Mouse (Mus musculus) kidney, embryonic 16.5 days (tissue): ENCODE data around the gene Ifngr2. TPM values are rescaled to one million over a fixed set of nuclear protein-coding genes. Genes with fewer than 3 reads are reported as not detected.

Experiments used
- ATAC-seq: fragments of 200-750 bp; cut with Nextera tagmentation; 2 replicates; pipeline ENCODE4 v1.8.0; 2017; ENCODE audit warnings: moderate TSS enrichment; ENCODE audit not compliant: low FRiP score, low TSS enrichment
- H3K27ac ChIP-seq: fragments of 300-500 bp; sonication (generic); 2 replicates; pipeline ENCODE4 v1.5.1; 2014; ENCODE audit warnings: low read length
- H3K27me3 ChIP-seq: fragments of 300-500 bp; sonication (generic); 2 replicates; pipeline ENCODE4 v1.6.1; 2014; ENCODE audit warnings: low read length, control low read depth, mixed read lengths; ENCODE audit not compliant: insufficient read depth
- H3K36me3 ChIP-seq: fragments of 300-500 bp; sonication (generic); 2 replicates; pipeline ENCODE4 v1.6.1; 2014; ENCODE audit warnings: low read length, control low read depth, mixed read lengths; ENCODE audit not compliant: insufficient read depth
- H3K4me1 ChIP-seq: fragments of 300-500 bp; sonication (generic); 2 replicates; pipeline ENCODE4 v1.6.1; 2014; ENCODE audit warnings: low read length, control low read depth, mixed read lengths; ENCODE audit not compliant: insufficient read depth
- H3K4me2 ChIP-seq: fragments of 300-500 bp; sonication (generic); replicated peaks from 2 replicates; pipeline ENCODE4 v1.6.1; 2014; ENCODE audit warnings: low read depth, low read length
- H3K4me3 ChIP-seq: fragments of 300-500 bp; sonication (generic); 2 replicates; pipeline ENCODE4 v1.5.1; 2014; ENCODE audit warnings: mild to moderate bottlenecking, low read length
- H3K9ac ChIP-seq: fragments of 300-500 bp; sonication (generic); replicated peaks from 2 replicates; pipeline ENCODE4 v1.6.1; 2014; ENCODE audit warnings: low read length
- H3K9me3 ChIP-seq: fragments of 300-500 bp; sonication (generic); 2 replicates; pipeline ENCODE4 v1.6.1; 2016; ENCODE audit warnings: low read length, control low read depth
- WGBS: fragments of 180-500 bp; shearing (Covaris S2); extraction: QIAGEN DNeasy Blood & Tissue Kit; methylation state at CpG from one replicate; pipeline ENCODE4 v1.1.7; 2014; 5-methylcytosine and 5-hydroxymethylcytosine counted together
- microRNA-seq: library from miRNA; unstranded; fragments of <30 nt; microRNA quantifications from one replicate; pipeline ENCODE4, GENCODE M21; 2016
- polyA plus RNA-seq: library from polyadenylated mRNA; unstranded; fragments of >200 nt; fragmentation: Nextera tagmentation; extraction: Ambion mirVana; gene quantifications from 2 replicates; pipeline ENCODE4 v1.2.1, GENCODE M21; 2015

Gene Ifngr2
- polyA plus RNA-seq, 1 experiment from 2014 or later, result 52.7 TPM

DNA sequence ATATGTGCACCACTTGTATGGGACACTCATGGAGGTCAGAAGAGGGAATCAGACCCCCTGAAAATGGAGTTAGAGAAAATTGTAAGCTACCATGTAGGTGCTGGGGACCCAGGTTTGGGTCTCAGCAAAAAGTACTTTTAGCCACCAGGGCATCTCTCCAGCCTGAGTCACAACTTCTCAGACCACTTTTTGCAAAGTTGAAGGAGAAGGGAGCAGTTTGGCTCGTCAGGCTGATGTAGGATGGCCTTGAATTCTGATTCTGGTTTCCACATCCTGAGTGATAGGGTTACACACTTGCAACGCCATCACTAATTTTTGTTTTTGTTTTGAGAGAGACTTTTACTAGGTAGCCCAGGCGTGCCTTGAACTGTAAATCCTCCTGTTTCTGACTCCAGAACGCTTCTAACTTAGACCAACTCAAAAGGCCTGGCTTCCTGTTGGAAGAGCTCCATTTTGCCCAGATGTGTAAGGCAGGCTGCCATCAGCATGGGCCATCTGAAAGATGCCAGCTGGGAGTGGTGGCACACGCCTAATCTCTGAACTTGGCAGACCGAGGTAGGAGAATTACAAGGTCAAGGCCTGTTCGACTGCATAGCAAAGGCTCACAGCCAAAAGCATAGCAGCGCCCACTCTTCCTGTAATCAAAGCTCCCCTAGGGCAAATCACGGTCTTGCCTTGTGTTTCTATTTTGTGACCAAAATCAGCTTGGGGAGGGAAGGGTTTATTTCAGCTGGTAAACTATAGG is 62.8 kb downstream of the Ifngr2 start:
- Histone ChIP-seq H3K36me3 (no peaks in the 10 kb centered on the region), H3K27ac (no peak overlapping the region), H3K4me2 (no peak overlapping the region), H3K27me3 (no peaks in the 10 kb centered on the region), H3K4me1 (no peaks in the 10 kb centered on the region), H3K9ac (no peak overlapping the region), H3K9me3 (no peaks in the 10 kb centered on the region), H3K4me3 (no peak overlapping the region)
- WGBS, result 43% methylated on average over 9 of the region's 9 CpGs
- no peak for ATAC-seq

DNA sequence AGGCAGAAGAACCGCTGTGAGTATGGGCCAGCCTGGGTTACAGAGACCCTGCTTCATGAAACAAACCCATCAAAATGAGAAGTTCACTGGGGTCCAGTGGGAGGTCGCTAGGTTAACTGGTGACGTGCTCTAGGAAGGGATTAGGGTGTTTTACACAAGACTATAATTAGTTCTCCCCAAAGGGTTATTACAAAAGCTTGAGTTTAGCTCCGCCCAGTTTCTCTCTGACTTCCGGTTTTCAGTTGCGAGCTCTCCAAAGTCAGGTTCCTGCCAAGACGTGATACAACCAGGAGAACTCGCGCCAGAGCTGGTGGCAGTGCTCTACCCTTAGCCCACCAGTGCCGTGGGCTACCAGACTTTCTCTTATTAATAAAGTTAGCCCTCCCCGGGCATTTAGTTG is 64.4 kb downstream of the Ifngr2 start:
- Histone ChIP-seq H3K4me1 (no peaks in the 10 kb centered on the region), H3K9me3 (no peaks in the 10 kb centered on the region), H3K4me2 (no peak overlapping the region), H3K36me3 (no peaks in the 10 kb centered on the region), H3K9ac (no peak overlapping the region), H3K4me3 (no peak overlapping the region), H3K27me3 (no peaks in the 10 kb centered on the region), H3K27ac (no peak overlapping the region)
- 72% methylated on average over 11 of the region's 11 CpGs for WGBS
- ATAC-seq, result no peak

DNA sequence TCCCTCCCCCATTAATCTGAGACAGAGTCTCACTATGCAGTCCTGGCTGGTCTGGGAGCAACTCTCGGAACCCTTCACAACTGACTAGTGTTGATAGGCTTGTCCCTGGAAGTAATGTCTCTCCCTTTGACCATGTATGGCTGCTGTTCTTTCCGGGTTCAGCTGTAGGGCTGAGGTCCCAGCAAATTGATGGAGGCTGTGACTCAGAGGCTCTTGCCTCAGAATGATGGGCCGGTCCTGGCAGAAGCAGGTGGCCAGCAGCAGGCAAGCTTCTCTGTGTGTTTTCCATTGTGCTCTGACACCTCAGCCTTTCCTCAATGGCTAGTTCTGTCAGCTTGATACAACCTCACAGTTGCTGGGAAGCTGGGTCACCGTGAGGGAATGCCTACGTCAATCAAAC is 65.7 kb downstream of the Ifngr2 start:
- 52% methylated on average over 5 of the region's 5 CpGs for WGBS
- Histone ChIP-seq H3K4me1 (no peaks in the 10 kb centered on the region), H3K27me3 (no peaks in the 10 kb centered on the region), H3K36me3 (no peaks in the 10 kb centered on the region), H3K27ac (no peak overlapping the region), H3K4me3 (no peak overlapping the region), H3K9ac (no peak overlapping the region), H3K4me2 (no peak overlapping the region), H3K9me3 (no peaks in the 10 kb centered on the region)
- no peak for ATAC-seq

DNA sequence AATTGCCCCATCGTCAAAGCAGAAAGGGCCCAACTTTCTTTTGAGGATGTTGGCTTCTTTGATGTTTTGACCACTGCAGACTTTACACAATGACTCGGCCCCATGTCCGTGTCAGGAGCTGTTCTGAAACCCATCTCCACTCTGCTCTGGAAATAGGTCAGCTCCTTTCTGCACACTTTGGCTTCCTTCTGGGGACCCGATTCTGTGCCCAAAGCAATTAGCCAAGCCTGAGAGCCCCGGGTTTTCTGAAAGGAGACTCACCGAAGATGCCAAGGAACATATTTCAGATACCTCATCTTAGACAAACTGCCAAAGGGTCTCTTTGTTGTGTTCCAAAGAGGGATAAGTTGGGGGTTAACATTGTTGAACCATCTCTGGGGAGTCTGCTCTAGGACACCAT is 67.7 kb downstream of the Ifngr2 start:
- no peaks in the 10 kb centered on the region for H3K9me3 ChIP-seq
- no peak overlapping the region for H3K4me2 ChIP-seq
- H3K4me1 ChIP-seq, result no peaks in the 10 kb centered on the region
- no peak overlapping the region for H3K27ac ChIP-seq
- no peaks in the 10 kb centered on the region for H3K27me3 ChIP-seq
- no peaks in the 10 kb centered on the region for H3K36me3 ChIP-seq
- WGBS, result 77% methylated on average over 6 of the region's 6 CpGs
- no peak overlapping the region for H3K4me3 ChIP-seq
- no peak overlapping the region for H3K9ac ChIP-seq
- ATAC-seq, result no peak

Small RNA genes within 50 kb of the gene (microRNA-seq; reads per million reads assigned to microRNA genes)
- not detected for gene Mir6367

Other genes with a start within 250 kb of the Ifngr2 start
- 55.5 and 56.2 TPM in 2 replicates for gene Ifnar2, start 174.3 kb upstream of the Ifngr2 start, polyA plus RNA-seq
- not detected in 2 replicates for gene Gm21970, start 155.4 kb upstream of the Ifngr2 start, polyA plus RNA-seq
- 38.8 and 45.1 TPM in 2 replicates for gene Il10rb, start 140.9 kb upstream of the Ifngr2 start, polyA plus RNA-seq
- 67.3 and 71.8 TPM in 2 replicates for gene Ifnar1, start 61.8 kb upstream of the Ifngr2 start, polyA plus RNA-seq
- gene Tmem50b, start 50.7 kb downstream of the Ifngr2 start, polyA plus RNA-seq, result 42.1 and 47.7 TPM in 2 replicates
- 3.8 and 4.9 TPM in 2 replicates for gene Dnajc28, start 72.0 kb downstream of the Ifngr2 start, polyA plus RNA-seq
- 120 and 129 TPM in 2 replicates for gene Gart, start 99.9 kb downstream of the Ifngr2 start, polyA plus RNA-seq
- 100.0 and 111 TPM in 2 replicates for gene Son, start 100.4 kb downstream of the Ifngr2 start, polyA plus RNA-seq
- 21.5 and 22.6 TPM in 2 replicates for gene Donson, start 141.7 kb downstream of the Ifngr2 start, polyA plus RNA-seq
- gene Cryzl1, start 181.9 kb downstream of the Ifngr2 start, polyA plus RNA-seq, result 73.9 and 80.8 TPM in 2 replicates
- gene Itsn1, start 182.2 kb downstream of the Ifngr2 start, polyA plus RNA-seq, result 24.3 and 25.7 TPM in 2 replicates